Mouse (Mus musculus) T-helper 2 cell (primary cell): ENCODE data around the gene Tead3.

ENCODE experiments used
- in situ Hi-C: fragments of 300-600 bp; cut with MboI, MseI; formaldehyde crosslinking; loops from one replicate; pipeline ENCODE4 v1.15.1; 2025; ENCODE audit warnings: high pct_unique_total_duplicates

Tead3 gene

DNA sequence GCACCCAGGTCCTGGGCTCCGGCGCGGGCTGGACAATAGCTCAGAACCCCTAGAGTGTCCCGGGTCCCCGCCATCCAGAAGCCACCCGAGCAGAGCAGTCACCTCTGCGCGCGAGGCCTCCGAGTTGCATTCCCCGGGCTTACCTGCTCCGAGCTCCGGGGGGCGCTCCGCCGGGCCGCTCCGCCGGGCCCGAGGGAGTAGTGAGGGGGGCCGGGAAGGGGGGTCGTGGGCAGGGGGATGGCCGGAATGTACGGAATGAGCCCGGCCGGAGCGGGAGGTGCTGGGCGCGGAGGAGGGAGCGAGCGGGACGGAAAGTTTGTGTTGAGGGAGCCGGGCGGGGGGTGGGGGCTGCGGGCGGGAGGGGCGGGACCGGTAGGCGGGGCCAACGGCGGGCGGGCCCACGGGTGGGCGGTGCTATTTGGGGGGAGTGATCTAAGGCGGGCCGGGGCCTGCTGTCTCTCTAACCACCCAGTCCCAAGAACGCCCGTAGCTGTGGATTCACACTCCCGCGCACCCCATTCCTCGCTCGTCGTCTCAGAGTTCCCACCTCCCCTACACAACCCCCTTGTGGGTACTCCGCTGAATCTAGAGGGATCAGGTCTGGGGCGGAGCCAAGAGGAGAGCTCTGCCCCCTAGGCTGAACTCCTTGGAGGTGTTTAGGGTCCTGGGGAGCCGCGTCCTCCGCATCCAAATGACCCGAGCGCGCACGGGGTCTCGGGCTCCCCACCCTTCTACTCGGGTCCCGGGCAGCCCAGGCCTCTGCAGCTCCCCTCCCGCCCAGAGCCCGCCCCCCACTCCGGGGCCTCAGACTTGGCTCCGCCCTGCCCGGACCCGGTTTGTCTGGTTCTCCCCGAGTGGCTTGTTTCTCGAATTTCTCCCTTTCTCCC lies at the start of gene Tead3:
Tead3 (minus strand) TSS at position 352 of the 887 bp plus-strand sequence.
- in situ Hi-C loops: no loop called here

DNA sequence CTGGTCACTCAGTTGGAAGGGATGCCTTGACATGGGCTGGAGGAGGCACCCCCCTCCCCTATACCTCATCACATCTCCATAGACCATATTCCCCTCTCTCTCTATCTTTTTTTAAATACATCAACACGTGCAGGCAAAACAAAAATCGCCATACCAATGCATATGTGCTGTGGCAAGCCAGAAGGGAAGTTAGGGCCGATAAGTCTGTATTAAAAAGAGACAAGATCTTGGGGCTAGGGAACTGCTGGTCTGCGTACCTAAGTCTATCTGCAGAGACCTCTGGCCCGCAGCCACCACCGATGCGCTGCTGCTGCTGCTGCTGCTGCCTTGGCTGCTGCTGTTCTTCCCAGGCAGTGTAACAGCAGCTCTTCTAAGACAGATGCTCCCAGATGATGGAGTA lies 44.4 kb upstream of the Tead3 start:
- in situ Hi-C loops: no loop called here

DNA sequence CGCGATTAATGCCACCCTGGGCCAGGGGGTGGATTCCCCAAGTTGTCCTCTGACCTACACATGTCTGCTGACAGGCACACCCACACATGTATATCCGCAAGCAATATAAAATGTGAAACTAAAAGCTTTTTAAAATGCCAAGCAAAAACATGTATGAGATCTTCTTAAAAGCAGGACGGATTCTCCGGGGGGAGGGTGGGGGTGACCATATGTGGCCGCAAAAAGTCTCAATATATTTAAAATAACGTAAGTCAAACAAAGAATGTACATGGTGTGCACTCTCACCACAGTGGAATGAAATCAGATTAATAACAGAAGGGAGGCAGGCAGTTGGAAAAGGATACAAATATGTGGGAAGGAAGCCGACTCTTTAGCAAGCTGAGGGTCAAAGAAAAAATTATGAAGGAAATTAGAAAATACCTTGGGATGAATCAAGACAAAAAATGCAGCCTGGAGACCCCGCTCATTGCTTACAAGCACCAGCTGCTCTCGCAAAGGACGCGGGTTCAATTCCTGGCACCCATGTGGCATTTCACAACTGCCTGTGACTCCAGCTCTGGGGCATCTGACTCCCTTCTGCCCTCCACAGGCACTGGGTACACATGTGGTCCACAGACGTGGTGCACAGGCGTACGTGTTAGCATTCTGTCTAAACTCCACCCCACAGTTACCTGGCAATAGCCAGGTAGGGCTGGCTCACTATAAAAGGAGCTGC lies 43.6 kb upstream of the Tead3 start:
- in situ Hi-C loops: no loop called here

DNA sequence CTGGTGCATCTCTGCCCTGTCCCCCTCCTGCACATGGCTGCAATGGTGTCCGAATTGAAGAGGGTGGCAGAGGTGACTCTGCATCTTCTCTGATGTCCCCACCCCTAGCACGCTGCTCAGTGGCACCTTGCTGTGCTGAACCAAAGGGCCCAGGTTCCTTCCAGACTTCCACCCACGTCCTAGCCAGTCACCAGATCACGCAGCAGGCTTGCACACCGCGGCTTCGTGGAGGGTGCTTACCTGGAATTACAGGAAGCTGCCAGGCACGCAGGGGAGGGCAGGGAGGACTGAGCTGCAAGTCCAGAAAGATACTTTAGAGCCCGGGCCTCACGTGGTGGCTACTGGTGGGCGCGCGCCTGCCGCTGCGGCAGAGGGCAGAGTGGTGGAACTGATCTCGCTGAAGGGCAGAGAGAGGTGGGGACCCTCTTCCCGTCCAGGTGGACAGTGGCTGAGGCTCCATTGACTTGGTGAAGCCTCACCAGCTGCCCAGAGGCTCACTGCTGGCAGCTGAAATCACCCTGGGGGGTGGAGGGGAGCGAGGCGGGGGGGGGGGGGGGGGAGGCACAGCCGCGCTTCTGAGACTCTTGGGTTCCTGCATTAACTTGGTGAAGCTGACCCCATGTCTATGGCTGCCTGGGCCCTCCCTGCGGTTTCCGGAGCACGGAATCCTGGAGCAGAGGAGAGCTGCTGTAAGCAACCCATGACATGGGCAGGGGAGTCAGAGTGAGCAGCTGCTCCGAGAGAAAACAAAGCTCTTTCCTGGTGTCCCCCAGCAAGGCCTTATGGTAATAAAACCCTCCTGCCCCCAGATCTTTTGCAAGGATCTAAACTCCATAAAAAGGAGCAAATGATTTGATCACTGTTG lies 41.2 kb upstream of the Tead3 start:
- in situ Hi-C loops: no loop called here

DNA sequence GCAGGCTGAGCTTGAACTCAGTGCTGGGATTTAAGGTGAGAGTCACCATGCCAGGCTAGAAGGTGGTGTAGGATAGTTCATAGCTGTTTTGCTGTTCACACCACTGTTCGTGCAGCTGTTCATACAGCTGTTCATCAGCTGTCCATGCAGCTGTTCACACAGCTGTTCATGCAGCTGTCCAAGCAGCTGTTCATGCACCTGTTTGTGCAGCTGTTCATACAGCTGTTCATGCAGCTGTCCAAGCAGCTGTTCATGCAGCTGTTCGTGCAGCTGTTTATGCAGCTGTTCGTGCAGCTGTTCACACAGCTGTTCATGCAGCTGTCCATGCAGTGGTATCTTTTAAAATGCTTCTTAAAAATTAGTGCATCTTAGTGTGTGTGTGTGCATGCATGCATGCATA lies 37.9 kb upstream of the Tead3 start:
- in situ Hi-C loops: loop anchor here (10.0 kb wide), 1 partner anchor 146 kb away; the partner anchor contains the start of gene Armc12

DNA sequence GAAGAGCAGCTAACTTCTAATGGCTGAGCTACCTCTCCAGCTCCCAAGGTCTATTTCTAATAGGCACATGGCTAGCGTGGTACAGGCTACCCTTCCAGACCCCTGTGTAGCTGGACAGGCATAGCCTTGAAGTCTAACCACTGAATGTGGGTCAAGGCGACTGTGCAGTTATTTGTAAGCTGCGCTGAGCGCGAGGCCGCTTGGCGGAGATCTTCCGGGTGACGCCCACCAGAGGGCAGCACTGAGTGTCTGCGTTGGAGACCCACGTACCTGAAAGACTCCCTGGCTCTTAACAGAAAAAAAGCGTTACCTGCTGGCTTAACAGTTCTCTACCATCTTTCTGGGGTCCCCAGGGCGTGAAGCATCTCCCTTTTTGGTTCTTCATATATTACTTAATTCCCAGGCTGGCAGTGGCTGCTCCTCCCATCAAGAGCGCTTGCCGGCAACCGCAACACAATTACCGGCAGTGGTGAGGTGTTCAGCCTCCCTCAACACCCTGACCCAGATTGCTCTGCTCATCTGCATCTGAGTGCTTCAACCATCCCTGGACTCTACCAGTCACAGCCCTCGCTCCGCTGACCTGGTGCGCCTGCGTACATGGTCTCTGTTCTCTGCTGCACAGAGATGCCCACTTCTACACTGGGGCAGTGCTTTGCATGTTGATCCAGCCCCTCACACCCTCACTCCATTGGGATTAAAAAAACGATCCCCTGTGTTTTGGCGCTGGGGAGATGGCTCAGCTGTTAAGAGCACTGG lies 35.7 kb upstream of the Tead3 start:
- in situ Hi-C loops: loop anchor here (10.0 kb wide), 1 partner anchor 148 kb away; the partner anchor contains the start of gene Armc12

DNA sequence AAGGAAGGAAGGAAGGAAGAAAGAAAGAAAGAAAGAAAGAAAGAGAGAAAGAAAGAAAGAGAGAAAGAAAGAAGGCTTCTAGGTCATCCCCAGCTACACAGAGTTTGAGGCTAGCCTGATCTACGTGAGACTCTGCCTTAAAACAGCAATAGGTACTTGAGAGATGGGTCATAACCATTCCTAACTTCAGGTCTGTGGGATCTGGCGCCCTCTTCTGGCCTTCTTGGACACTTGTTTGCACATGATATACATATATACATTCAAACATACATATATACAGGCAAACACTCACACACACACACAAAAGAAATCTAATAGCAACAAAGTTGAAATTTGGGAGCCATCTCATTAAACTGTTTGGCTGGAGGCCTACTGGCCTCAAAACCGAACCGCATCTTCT lies 33.7 kb upstream of the Tead3 start:
- in situ Hi-C loops: loop anchor here (10.0 kb wide), 1 partner anchor 151 kb away; the partner anchor contains the start of gene Armc12

DNA sequence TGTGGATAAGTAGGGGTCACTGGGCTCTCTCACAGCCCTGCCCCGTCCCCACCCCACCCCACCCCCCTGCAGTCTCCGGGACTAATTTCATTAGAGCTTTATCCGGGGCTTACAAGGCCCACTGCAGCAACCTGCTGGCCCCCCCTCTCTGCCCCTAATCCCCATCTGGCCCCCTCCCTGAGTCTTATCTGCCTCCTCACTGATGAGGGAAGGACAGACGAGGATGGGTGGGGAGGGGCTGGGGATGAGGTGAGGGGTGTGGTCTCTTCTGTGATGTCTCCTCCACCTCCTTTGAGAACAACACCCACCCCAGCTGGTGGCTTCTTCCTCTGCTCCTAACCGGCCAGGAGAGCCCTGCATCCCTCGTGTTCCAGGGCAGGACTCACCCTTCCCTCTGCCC lies 29.6 kb upstream of the Tead3 start:
- in situ Hi-C loops: loop anchor here (10.0 kb wide), 1 partner anchor 155 kb away; the partner anchor contains the start of gene Armc12

DNA sequence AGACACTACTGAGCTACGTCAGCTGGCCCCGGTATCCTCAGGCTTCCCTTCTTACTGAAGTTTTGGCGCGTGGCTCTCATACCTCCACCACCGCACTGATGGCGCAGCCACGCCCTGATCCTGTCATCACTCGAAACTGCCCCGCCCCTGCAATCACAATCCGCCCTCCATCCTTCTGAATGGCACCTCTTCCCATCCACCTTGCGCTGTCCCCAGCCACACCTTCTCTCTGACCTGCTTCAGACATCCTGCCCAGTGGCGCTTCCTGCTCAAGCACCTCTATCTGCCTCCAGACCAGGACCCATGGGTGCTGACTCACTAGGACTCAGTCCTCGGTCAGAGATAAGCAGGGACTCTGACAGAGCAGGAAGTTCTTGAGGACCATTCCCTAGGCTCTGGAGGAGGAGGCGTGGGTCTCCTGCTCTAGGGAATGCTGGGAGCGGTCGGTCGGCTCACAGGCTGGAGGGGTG lies 25.0 kb upstream of the Tead3 start:
- in situ Hi-C loops: no loop called here

DNA sequence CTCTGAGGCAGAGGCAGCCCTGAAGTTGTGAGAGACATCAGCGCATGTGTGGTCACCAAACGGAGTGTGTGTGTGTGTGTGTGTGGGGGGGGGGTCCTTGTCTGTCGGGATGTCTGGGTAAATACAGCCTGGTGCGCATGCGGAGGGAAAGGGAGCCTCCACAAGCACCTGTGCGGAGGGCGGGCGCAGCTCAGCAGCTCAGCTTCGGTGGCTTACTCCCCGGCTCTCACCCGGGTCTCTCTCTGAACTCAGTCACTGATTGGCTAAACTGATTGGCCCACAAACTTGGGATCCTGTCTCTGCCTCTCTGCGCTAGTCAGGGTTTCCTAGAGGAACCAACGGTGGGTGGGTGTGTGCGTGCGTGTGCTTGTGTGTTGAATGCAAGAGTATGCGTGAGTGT lies 23.9 kb upstream of the Tead3 start:
- in situ Hi-C loops: no loop called here

DNA sequence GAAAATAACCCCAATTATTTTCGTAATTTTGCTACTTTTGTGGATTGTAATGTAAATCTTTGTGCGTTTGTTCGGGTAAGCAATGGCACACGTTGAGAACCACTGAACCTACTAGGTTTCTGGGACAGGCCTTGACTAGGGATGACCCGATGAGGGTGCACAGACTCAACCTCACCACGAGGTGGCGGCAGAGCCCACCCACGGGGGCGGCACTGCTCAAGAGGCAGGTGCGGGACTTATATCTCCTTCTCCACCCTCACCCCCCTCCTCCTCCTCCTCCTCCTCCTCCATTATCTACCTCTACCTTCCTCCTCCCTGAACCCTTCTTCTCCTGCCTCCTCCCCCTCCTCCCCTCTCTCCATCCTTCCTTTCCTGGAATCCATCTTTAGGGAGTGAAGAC lies 23.2 kb upstream of the Tead3 start:
- in situ Hi-C loops: no loop called here

DNA sequence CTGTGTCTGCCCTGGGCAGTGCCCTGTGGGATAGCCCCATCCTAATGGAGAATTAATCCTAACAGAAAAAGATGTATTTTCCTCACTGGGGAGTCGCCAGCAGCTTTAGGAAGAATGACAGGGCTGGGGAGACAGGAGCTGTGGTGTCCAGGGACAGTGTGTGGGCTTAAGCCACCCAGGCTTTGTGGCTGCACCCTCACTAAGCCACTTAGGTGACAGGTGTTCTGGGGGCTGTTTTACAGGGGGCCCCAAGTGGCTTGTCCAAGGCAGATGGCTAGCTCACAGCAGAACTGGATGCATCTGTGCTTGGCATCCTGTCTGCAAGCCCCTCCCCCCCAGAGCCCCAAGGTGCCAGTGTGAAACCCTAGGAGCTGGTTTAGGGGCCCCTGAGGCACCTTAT lies 21.3 kb upstream of the Tead3 start:
- in situ Hi-C loops: no loop called here

DNA sequence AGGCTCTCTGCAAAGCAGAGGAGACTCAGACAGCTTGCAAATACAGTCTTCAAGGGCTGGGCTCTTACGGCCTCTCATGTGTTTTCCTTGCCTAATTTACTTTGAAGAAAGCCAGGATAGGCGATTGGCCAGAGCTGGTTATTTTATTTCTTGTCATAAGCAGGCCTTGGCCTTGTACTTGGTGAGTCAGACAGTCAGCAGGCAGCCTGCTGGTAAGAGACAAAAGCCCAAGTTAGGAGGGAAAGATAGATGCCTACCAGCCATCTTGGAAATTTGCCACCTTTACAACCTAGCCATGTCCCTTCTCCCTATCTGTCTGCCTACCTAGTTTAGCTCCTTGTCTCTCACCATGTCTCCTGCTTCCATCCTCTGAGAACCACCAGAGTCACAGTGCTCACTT lies 20.7 kb upstream of the Tead3 start:
- in situ Hi-C loops: no loop called here

DNA sequence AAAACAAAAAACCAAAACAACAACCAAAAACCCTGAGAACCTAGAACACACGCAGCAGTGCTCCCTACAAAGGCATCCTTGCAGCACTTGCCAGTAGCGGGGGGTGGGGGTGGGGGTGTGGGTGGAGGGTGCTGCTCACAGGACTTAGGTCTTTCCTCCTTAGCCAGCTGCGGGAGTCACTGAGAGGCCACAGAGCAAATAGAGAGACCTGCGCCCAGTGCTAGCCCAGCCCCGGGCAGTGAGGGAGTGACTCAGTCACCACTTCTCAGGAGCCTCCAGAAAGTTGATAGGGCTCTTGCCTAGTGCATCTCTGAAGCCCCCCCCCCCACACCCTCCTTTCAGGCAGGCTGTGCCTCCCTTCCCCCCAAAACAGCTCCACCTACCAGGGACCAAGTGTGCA lies 18.4 kb upstream of the Tead3 start:
- in situ Hi-C loops: no loop called here

DNA sequence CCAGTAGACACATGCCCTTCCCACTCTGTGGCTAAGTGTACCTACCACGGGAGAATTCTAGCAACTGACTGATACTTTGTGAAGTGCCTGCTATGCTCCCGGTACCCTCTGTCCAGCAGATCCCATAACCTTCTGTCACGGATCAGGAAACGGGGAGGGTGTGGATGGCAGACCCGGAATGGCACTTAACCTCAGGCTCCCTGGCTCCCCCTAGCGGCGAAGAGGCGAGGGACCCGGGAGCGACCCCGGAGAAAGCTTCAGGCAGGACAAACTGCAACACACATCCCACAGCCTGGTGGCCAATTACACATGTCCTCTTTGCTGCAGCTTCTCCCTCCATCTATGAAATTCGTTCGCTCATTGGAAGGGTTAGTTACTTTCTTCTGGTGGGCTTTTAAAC lies 17.8 kb upstream of the Tead3 start:
- in situ Hi-C loops: no loop called here

DNA sequence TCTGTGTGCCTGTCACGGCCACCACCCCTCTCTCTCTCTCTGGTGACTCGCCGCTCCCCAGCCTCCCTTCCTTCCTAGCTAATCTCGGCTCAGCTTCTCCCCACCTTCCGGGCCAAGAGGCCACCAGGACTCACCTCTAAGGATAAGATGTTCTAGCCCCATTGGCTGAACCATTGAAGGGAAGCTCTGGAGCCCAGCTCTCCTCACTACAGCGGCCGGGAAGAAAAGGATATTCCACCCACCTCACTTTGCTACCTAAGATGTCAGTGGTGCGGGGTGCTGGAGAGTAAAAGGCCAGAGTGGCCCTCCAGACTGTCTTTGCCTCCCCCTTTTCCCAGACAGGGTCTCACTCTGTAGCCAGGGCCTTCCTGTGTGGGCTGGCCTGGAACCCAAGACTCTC lies 14.5 kb upstream of the Tead3 start, which contains the start of gene Tulp1:
Tulp1 (minus strand) TSS at position 101 of the 400 bp plus-strand sequence.
- in situ Hi-C loops: no loop called here

DNA sequence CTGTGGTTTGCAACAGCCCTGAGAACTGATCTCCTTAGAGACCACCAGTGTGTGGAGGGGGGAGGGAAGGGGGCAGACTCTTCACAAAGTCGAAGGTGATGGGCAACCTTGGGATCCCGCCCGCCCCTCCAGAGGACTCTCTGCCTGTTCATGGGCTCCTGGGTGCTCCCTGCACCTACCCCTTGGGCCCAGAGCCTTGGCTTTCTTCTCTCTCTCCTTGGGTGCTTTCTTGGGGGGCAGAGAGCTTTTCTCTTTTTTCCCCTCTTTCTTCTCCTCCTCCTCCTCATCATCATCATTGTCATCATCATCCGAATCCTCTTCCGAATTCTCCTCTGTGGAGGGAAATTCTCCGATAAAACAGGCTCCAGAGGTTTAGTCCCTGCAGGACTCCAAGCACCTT lies 12.9 kb upstream of the Tead3 start:
- in situ Hi-C loops: no loop called here

DNA sequence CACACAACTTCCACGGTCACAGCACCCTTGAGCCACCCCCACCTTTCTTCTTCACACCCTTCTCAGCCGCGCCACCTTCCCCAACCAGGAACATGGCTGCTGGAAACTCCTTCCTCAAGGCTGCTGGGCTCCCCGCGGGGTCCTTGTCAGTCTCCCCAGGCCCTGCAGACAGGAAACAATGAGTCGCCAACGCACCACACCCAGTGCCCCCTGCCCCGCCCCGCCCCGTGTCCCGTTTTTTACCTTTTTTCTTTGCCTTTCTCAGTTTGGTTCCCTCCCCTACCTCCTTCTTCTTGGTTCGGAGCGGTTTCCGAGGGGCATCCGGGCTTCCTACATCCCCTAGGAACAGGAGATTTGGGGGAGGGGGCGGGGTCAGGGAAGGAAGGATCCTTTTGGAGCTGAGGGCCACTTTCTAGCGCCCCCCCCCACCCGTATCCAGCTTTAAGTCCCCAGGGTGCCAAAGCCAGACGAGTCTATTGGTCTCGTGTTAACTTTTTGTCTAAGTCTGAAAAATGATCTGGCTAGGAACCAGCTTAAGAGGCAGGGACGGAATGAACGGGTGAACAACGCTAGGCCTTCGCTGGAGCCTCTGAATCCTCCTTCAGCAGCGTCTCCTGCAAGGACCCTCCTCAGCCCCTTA lies 12.2 kb upstream of the Tead3 start:
- in situ Hi-C loops: no loop called here

DNA sequence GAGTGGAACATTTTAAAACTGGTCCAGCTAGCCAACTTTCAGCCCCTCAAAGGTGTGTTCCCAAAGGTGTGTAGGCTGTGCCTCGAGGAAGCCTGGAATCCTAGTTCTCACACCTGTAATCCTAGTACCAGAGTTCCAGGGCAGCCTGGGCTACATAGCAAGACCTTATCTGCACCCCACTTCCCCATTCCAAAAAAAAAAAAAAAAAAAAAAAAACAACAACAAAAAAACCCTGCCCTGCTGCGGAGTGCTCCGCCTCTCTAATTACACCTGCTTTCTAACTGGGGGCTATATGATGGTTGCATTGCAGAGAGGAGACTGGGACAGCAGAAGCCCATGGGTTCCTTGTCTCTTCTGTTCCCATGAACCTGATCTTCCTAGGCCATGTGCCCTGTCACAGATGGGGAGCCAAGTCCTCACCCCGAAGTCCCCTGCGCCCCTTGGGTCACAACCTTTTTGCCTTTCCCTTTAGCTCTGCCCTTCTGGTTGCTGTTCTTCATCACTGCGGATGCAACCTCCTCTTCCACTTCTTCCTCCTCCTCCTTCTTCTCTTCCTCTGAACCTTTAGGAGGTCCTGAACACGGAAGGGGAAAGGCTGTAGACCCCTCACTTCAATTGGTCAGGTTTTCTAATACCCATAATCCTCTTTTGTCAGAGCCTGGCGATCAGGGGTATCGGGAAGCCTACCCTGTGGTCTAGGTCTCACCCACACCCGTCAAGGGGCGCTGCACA lies 11.5 kb upstream of the Tead3 start:
- in situ Hi-C loops: no loop called here
